Mouse (Mus musculus): ENCODE data around the gene Tbc1d24.
A peak's percentile ranks its signal among the peaks of the same experiment; 100 is the strongest.

Tbc1d24 gene

DNA sequence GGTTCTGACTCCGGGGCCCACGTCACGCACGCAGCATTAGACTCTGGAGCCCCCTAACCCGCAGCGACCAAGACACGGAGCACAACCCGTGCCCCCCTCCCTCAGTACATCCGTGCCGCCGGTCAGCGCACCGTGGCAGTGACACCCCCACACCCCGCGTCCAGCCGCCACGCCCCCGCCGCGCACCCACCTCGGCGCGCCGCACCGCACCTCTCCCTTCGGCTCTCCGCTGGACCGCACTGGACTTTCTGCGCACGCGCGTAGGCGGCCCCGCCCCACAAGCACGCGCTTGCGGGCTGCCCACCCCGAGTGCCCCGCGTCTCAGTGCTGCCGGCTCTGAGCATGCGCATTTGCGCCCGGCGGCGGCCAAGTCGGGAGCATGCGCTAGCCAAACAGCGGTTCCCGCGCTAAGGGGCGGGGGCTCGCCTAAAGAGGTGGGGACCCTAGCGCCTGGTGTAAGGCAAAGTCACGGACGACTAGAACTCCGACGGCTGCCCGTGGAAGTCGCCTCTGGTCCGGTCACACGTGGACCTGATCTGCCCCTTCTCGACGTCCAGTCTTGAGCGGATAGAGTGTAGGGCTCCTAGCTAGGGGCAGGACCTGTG lies at the start of gene Tbc1d24:
TSS of gene Tbc1d24 (minus strand) at position 279 of the 605 bp plus-strand sequence.
- peak; percentile 86 for DNase-seq (ENCODE audit: low read depth, low spot score)

DNA sequence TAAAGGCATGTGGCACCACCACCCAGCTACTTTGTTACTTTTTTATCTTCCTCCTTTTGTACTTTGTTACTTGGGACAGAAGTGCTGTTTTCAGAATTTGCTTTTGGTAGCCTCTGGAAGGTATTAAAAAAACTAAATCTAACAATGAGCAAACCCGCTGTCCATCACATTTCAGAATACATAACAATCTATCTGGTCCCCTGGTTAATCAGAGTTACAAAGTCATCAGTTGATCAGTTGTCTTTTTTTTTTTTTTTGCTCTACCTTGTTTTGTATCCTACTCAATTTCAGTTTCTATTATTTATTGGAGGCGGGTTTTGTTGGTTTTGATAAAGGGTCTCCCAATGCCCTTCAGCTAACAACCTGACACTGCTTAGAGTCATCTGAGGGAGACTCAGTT lies 47.0 kb upstream of the Tbc1d24 start:
- DNase-seq (ENCODE audit: low read depth, low spot score) = no peak

GRCm38 (mm10) chr17:24251320-24252069 lies 46.1 kb upstream of the Tbc1d24 start, which contains the start of gene Ccnf:
Ccnf (minus strand) TSS chr17:24251484.
- peak; percentile 98 for DNase-seq (ENCODE audit: low read depth, low spot score)

DNA sequence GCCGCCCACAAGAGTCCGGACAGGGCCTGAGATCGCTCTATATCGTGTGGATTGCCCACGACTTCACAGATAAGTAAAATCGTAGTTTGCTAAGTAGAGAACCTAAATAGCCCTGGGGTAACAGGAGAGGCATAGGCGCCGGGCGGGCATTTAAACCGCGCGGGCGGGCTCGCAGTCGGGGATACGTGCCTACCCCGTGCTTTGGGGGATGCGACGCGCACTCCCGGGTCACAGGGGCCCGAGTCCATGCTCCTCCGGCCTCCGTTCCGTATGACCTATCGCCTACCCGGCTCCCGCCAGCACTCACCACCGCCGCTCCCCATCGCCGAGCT lies 45.6 kb upstream of the Tbc1d24 start:
- DNase-seq (ENCODE audit: low read depth, low spot score) = no peak

- DNase-seq (ENCODE audit: low read depth, low spot score) = no peak
Measured at GRCm38 (mm10) chr17:24248641-24249040, 43.3 kb upstream of the Tbc1d24 start.

- DNase-seq (ENCODE audit: low read depth, low spot score) = no peak
Measured at GRCm38 (mm10) chr17:24244061-24244460, 38.7 kb upstream of the Tbc1d24 start.

- DNase-seq (ENCODE audit: low read depth, low spot score) = no peak
Measured at GRCm38 (mm10) chr17:24243311-24243969, 38.1 kb upstream of the Tbc1d24 start.

GRCm38 (mm10) chr17:24236921-24237320 lies 31.6 kb upstream of the Tbc1d24 start:
- no peak for DNase-seq (ENCODE audit: low read depth, low spot score)

GRCm38 (mm10) chr17:24236479-24236878 lies 31.1 kb upstream of the Tbc1d24 start:
- no peak for DNase-seq (ENCODE audit: low read depth, low spot score)

DNA sequence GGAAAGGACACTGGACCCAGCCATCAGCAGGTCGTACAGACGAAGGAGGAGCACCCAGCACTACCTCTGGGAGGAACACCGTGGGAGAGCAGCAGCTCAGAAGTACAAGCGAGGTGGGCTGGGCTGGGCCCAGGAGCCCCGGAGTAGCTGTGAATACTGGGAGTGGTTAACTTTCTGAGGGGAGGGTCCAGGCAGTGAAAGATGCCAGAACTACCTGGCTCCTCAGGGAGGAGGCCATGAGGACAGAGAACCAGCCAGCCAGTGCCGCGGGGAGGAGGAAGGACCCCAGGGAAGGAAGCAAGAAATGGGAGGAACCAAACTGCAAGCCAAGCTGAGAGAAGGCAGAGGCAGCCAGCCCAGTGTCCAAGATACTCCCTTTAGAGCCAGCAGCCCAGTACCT lies 22.6 kb upstream of the Tbc1d24 start:
- no peak for DNase-seq (ENCODE audit: low read depth, low spot score)

DNA sequence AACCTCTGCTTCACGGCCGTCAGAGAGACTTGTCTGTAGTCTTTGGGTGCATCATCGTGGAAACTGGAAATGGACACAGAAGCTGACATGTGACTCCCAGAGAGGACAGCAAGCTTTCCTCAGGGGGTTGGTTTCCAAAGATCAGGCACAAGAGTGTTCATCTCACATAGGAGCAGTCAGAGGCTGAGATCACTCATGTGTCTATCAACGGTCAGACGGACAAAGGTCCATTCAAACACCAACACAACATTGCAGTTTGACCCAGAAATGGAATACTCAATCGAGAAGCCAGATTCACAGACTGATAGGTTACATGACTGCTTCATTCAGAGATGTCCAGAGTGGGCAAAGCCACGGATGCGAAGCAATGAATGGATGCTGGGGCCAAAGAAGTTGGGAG lies 21.4 kb upstream of the Tbc1d24 start:
- DNase-seq (ENCODE audit: low read depth, low spot score) = no peak

DNA sequence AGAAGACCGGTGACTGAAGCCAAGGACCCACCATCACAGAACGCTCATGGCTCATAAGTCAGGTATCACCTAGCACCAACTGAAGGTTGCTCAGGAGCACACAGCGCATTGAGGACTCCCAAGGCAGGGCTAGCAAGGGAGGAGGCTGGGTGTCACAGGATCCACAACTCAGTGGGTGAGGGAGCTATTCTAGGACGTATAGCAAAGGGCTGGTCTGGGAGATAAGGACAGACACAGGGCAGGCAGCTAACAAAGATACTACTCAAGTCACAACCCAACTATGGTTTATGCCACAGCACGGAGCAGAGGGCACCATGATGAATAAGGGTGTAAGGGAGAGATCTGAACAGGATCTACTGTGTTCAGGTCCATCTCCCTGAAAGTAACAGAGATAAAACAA lies 20.5 kb upstream of the Tbc1d24 start:
- DNase-seq (ENCODE audit: low read depth, low spot score) = no peak

- no peak for DNase-seq (ENCODE audit: low read depth, low spot score)
Measured at GRCm38 (mm10) chr17:24224741-24225140, 19.4 kb upstream of the Tbc1d24 start.

- DNase-seq (ENCODE audit: low read depth, low spot score) = no peak
Measured at GRCm38 (mm10) chr17:24223513-24223912, 18.2 kb upstream of the Tbc1d24 start.

GRCm38 (mm10) chr17:24222653-24223052 lies 17.3 kb upstream of the Tbc1d24 start:
- no peak for DNase-seq (ENCODE audit: low read depth, low spot score)

DNA sequence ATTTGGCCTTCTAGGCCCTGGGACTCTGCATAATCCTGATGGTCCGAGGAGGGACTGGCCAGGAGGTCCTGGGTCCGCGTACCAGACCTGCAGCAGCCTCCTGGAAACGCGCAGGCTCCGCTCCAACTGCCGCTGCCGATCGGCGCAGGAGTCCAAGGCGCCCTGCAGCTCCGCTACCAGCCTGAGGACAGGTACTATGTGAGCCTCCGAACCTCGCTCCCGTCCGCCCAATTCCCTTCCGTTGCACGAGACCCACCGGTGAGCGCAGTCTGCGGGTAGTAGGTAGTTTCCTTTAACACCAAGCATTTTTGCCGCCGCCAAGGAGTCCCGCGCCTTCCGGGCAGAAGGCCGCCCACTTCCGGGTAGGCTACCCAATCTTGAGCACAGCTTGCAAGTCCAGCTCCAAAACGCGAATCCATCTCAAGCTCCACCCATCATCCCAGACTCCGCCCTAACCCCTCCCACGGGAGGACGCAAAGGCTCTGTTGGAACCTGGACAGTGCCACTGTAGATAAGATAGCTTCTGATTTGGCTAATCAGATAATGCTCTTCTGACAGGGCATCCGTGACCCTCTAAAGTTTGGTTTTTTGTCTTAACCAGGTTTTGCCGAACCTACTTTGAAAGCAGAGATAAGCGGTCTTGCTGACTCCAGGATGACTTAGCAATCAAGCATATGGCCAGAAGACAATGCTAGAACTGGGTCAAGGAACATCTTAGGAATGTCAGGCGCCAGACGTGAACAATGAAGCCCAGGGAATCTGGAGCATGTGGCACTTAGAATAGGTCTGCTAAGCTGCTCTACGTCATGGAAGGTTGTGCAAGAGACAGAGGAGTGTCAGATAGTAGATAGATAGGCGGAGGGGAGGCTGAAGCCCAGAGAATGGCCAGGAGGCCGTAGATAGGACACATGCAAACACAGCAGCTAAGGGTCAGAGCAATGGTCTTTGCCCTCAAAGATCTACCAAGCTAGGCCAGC lies 15.4 kb upstream of the Tbc1d24 start, which contains the start of gene Tedc2:
TSS of gene Tedc2 (minus strand) at position 417 of the 977 bp plus-strand sequence.
- DNase-seq (ENCODE audit: low read depth, low spot score) = peak; percentile 86

DNA sequence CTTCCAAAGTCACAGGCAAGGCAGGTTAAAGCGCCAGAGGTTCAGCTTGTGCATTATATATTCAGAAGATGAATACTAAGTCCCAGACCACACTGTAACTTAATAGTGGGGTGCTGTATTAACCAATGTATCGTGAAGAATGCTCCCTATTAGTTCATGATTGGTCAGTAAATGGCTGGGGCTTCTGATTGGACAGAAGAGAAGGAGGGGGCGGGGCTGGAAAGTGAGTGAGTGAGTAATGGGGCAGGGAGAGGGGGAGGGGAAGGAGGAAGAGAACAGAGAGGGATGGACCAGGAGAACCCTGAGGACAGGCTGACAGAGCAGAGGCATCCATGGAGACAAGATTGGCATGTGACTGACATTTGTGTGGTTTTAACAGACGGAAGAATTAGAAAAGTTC lies 11.5 kb upstream of the Tbc1d24 start:
- DNase-seq (ENCODE audit: low read depth, low spot score) = no peak

GRCm38 (mm10) chr17:24213186-24213585 lies 7.8 kb upstream of the Tbc1d24 start:
- no peak for DNase-seq (ENCODE audit: low read depth, low spot score)

DNA sequence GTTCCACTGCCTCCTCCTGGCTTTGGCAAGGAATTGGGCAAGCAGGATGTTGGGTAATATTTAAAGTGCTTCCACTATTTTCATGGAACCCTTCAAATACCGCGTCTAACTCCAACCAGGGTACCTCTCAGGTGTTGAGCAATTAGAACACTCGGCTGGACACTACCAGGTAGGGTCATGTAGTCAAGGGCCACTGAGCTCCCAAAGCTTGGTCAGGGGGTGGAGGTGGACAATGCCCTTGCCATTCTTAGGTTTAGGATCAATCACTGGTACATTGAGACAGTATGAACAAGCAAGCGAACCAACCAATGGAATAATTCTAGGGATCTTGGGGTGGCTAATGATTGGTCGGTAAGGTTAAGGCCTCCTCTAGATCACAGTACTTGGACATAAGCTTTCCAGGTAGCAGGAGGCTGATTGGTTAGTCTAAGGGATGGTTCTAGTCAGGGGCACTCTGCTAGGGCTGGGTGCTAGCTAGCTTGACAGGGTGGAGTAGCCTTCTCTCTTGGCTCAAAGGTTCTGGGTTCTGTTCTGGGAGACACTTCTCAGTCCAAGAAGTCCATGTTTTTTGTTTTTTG lies 7.2 kb upstream of the Tbc1d24 start:
- DNase-seq (ENCODE audit: low read depth, low spot score) = no peak

DNA sequence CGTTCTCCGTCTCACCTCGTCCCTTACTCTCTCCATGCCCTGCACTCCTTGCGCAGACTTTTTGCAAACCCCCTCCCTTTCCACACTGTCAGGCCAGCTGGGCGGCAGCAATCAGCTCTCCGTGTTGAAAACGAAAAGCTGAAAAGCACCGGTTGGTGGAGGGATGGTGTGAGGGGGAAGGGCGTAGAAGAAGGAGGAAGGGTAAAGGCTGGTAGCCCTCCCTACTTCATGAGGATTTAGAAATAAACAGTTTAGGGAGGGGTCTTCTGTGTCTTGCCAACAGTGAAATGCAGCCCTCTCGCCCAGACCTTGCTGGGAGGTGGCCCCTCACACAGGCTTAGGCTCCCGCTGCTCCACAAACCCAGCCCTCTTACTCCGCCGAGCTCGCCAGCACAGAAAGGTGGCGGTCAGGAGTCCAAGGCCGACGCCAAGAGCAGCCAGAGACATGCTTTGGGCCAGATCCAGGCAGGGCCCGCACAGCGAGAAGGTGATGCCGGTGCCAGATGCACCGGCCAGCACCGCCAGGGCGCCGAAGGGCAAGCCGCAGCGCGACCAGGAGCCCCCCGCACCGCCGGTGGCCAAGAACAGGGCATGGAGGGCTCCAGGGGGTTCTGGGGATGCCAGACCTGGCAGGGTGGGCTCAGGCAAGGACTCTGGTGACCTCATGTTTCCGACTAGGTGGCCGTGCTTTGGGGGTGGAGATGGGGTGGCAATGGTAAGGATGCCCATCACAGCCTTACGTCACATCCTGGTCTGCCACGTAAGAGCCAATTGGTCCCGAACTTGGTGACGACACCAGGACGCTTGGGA lies 6.5 kb upstream of the Tbc1d24 start:
- no peak for DNase-seq (ENCODE audit: low read depth, low spot score)

Measured in c-Kit-negative CD71-positive TER-119-positive erythroid progenitor cells, embryonic 14.5 days (primary cell).